29 mouse cellular contexts compared by ENCODE assay signal in the genomic region with DNA sequence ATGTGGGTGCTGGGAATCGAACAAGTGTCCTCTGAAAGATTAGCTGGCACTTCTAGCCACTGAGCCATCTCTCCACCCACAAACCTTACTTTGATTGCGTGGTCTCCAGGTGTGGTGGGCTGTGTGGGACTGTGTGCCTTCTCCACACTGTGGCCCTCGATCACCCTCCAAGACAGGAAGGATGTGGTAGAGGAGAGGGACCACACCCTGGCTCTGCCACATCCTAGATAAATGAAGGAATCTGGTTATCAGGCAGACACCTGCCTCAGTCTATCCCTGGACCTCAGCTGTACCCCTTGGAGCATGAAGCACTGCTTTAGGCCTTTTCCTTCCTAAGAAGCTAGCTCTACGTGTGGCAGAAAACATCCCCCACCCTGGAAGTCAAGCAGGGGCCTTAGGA.
DNase-seq lines count a peak whose midpoint lies in the region; ATAC-seq lines count a peak whose summit lies in the region.
"Had no signal": no experiment of that assay in that cellular context is flagged by ENCODE, and none has a peak within 500 bp of the region (broad histone marks: within the 10 kb centered on the region; RNA-seq: fewer than 3 reads in every experiment).

No protein-coding gene starts in this region.

- no peak overlapping the region for H3K4me3 ChIP-seq in liver, embryonic 15.5 days (replicated peaks)
- H3K4me3 ChIP-seq: embryonic facial prominence, embryonic 13.5 days; erythroblast, embryonic 14.5 days; forebrain, embryonic 12.5 days; hindbrain, embryonic 12.5 days; intestine, embryonic 15.5 days; limb, embryonic 12.5 days; midbrain, embryonic 10.5 days; myocyte; neural tube, embryonic 12.5 days had no signal

- no peaks in the 10 kb centered on the region for H3K9me3 ChIP-seq in liver, embryonic 15.5 days (replicated peaks)
- H3K9me3 ChIP-seq: embryonic facial prominence, embryonic 13.5 days; forebrain, embryonic 12.5 days; hindbrain, embryonic 12.5 days; intestine, embryonic 15.5 days; limb, embryonic 12.5 days; midbrain, embryonic 10.5 days; neural tube, embryonic 12.5 days had no signal

- H3K4me1 ChIP-seq in liver, embryonic 15.5 days (replicated peaks), result peaks cover 12% of the 10 kb centered on the region
- H3K4me1 ChIP-seq: intestine, embryonic 15.5 days; limb, embryonic 12.5 days had no signal

- H3K36me3 ChIP-seq in liver, embryonic 15.5 days (replicated peaks), result peaks cover 75% of the 10 kb centered on the region

- intact Hi-C loops in left cerebral cortex, postnatal 25 days (cut with DNase I), result no loop called here

- H3K4me2 ChIP-seq in liver, embryonic 15.5 days, result no peak overlapping the region
- H3K4me2 ChIP-seq: embryonic facial prominence, embryonic 13.5 days; forebrain, embryonic 12.5 days; heart, embryonic 11.5 days; hindbrain, embryonic 12.5 days; intestine, embryonic 15.5 days; limb, embryonic 12.5 days; neural tube, embryonic 12.5 days had no signal

- peak; percentile 72 for ATAC-seq in liver, embryonic 15.5 days (ENCODE audit: insufficient read depth)
- ATAC-seq: activated CD4-positive, CD25-positive, alpha-beta regulatory T cell, adult 4 months; hindbrain, postnatal 0 days; midbrain, embryonic 16.5 days had no signal

- H3K27me3 ChIP-seq in liver, embryonic 15.5 days, result no peaks in the 10 kb centered on the region
- H3K27me3 ChIP-seq: embryonic facial prominence, embryonic 13.5 days; forebrain, embryonic 12.5 days; hindbrain, embryonic 12.5 days; intestine, embryonic 15.5 days; limb, embryonic 12.5 days; neural tube, embryonic 12.5 days had no signal

- peak; percentile 30 for DNase-seq in cerebellum, adult 9-10 months
- no peak for DNase-seq in cerebellum, adult 11-12 months
- peak; percentile 36 for DNase-seq in liver
- DNase-seq in embryo, embryonic 10.5 days (ENCODE audit: low spot score), result no peak
- DNase-seq in heart, adult 9 months (ENCODE audit: low spot score in 2 of 2), result no peak
- DNase-seq in left cerebral cortex, postnatal 25 days (ENCODE audit: low spot score in 2 of 2), result no peak
- DNase-seq in spleen, postnatal 4 days (ENCODE audit: low spot score in 2 of 2), result no peak
- DNase-seq: adrenal gland, postnatal 36 days; gastrocnemius, postnatal 25 days; kidney, adult 8-10 months; kidney, postnatal 4 days; layer of hippocampus, adult 9-11 months; lung, adult 18-20 months had no signal

- no peak overlapping the region for H3K27ac ChIP-seq in liver, embryonic 15.5 days (replicated peaks)
- H3K27ac ChIP-seq: embryonic facial prominence, embryonic 13.5 days; forebrain, embryonic 12.5 days; hindbrain, embryonic 12.5 days; intestine, embryonic 15.5 days; kidney, postnatal 0 days; limb, embryonic 12.5 days; macrophage; neural tube, embryonic 12.5 days had no signal

- H3K9ac ChIP-seq in liver, embryonic 15.5 days, result no peak overlapping the region
- H3K9ac ChIP-seq: embryonic facial prominence, embryonic 13.5 days; forebrain, embryonic 12.5 days; hindbrain, embryonic 12.5 days; intestine, embryonic 15.5 days; limb, embryonic 12.5 days; neural tube, embryonic 12.5 days had no signal

- WGBS in liver, embryonic 15.5 days (ENCODE audit: insufficient replicate concordance), result 49% methylated on average over 4 of the region's 4 CpGs

Comparison
In these comparisons a context has a peak if more than half of its experiments do, and no peak if none do; other contexts are left out.
1. DNase-seq: peak in cerebellum, adult 9-10 months (single experiment) and liver (single experiment); none in cerebellum, adult 11-12 months (single experiment), embryo, embryonic 10.5 days (single experiment), heart, adult 9 months (0 of 2), left cerebral cortex, postnatal 25 days (0 of 2) and spleen, postnatal 4 days (0 of 2).